12 mouse cellular contexts compared by ENCODE assay signal in genomic region chr9:13679696-13680095, GRCm38 (mm10).
"Had no signal": no experiment of that assay in that cellular context is flagged by ENCODE, and none has a peak within 500 bp of the region (broad histone marks: within the 10 kb centered on the region; RNA-seq: fewer than 3 reads in every experiment).

No protein-coding gene starts in this region.

- H3K4me3 ChIP-seq: liver, embryonic 15.5 days; midbrain, embryonic 12.5 days; midbrain, embryonic 15.5 days; neural tube, embryonic 12.5 days had no signal

- DNase-seq: lung, adult 18-20 months; lung, embryonic 14.5 days; lung, postnatal 10 days; lung, postnatal 4 days; right cerebral cortex, postnatal 14 days; thymus, adult 18-20 months; thymus, postnatal 14 days; thymus, postnatal 36 days had no signal

- H3K9me3 ChIP-seq: liver, embryonic 15.5 days; midbrain, embryonic 12.5 days; midbrain, embryonic 15.5 days; neural tube, embryonic 12.5 days had no signal

- H3K4me1 ChIP-seq: neural tube, embryonic 12.5 days had no signal

- H3K36me3 ChIP-seq: liver, embryonic 15.5 days; midbrain, embryonic 12.5 days; midbrain, embryonic 15.5 days; neural tube, embryonic 12.5 days had no signal

- ATAC-seq: midbrain, embryonic 15.5 days had no signal

- H3K9ac ChIP-seq: liver, embryonic 15.5 days; lung, embryonic 14.5 days; midbrain, embryonic 12.5 days; midbrain, embryonic 15.5 days; neural tube, embryonic 12.5 days had no signal

- H3K4me2 ChIP-seq: liver, embryonic 15.5 days; lung, embryonic 14.5 days; midbrain, embryonic 12.5 days; midbrain, embryonic 15.5 days; neural tube, embryonic 12.5 days had no signal

- H3K27ac ChIP-seq: liver, embryonic 15.5 days; midbrain, embryonic 12.5 days; midbrain, embryonic 15.5 days; neural tube, embryonic 12.5 days had no signal

- H3K27me3 ChIP-seq: liver, embryonic 15.5 days; midbrain, embryonic 12.5 days; midbrain, embryonic 15.5 days; neural tube, embryonic 12.5 days had no signal
